ENCODE assay signal across 8 mouse cellular contexts in genomic region chr8:84104697-84105609, GRCm38 (mm10). TPM values are rescaled to one million over a fixed set of nuclear protein-coding genes. Genes with fewer than 3 reads are reported as not detected.
DNase-seq lines count a peak whose midpoint lies in the region; ATAC-seq and TF ChIP-seq lines count a peak whose summit lies in the region.

Gene Dcaf15, minus strand, starts transcription at chr8:84104768.

- peak within 1 kb of the TSS; percentile 82 for H3K4me2 ChIP-seq in embryonic facial prominence, embryonic 15.5 days (replicated peaks)
- peak within 1 kb of the TSS; percentile 74 for H3K4me2 ChIP-seq in limb, embryonic 14.5 days (replicated peaks; ENCODE audit: low read depth, low read length, severe bottlenecking)
- peak within 1 kb of the TSS; percentile 73 for H3K4me2 ChIP-seq in midbrain, postnatal 0 days (ENCODE audit: low read depth, low read length, poor library complexity, severe bottlenecking)

- H3K4me3 ChIP-seq in bone marrow, adult 2 months (replicated peaks; ENCODE audit: control insufficient read depth, low read depth, low read length), result peak within 1 kb of the TSS; percentile 76
- H3K4me3 ChIP-seq in embryonic facial prominence, embryonic 15.5 days (replicated peaks), result peak within 1 kb of the TSS; percentile 76
- peak within 1 kb of the TSS; percentile 68 for H3K4me3 ChIP-seq in limb, embryonic 14.5 days (replicated peaks; ENCODE audit: low read length)
- H3K4me3 ChIP-seq in midbrain, postnatal 0 days (ENCODE audit: low read depth, low read length), result peak within 1 kb of the TSS; percentile 60

- no peak for TF ChIP-seq CTCF in bone marrow, adult 2 months (IDR thresholded peaks at IDR 0.05; ENCODE audit: control insufficient read depth, insufficient read depth, low read length)
- TF ChIP-seq CTCF in midbrain, postnatal 0 days (IDR thresholded peaks at IDR 0.05), result no peak

- ATAC-seq in embryonic facial prominence, embryonic 15.5 days (ENCODE audit: insufficient number of reproducible peaks, low FRiP score, low TSS enrichment, low read depth), result peak; percentile 96
- peak; percentile 97 for ATAC-seq in limb, embryonic 14.5 days (ENCODE audit: low FRiP score, low read depth)
- ATAC-seq in midbrain, postnatal 0 days (ENCODE audit: low FRiP score), result peak; percentile 96

- H3K9me3 ChIP-seq in embryonic facial prominence, embryonic 15.5 days (replicated peaks), result no peaks in the 10 kb centered on the region
- H3K9me3 ChIP-seq in limb, embryonic 14.5 days (ENCODE audit: control insufficient read depth, low read length), result no peaks in the 10 kb centered on the region
- no peaks in the 10 kb centered on the region for H3K9me3 ChIP-seq in midbrain, postnatal 0 days (ENCODE audit: low read length)

- peak; percentile 53; the same call in 1 of the 2 replicates for TF ChIP-seq POLR2A in bone marrow, adult 2 months (IDR thresholded peaks at IDR 0.05; ENCODE audit: borderline replicate concordance, control insufficient read depth, low read depth, low read length)
- TF ChIP-seq POLR2A in limb, embryonic 14.5 days (IDR thresholded peaks at IDR 0.05; ENCODE audit: borderline replicate concordance, extremely low read depth, insufficient read depth, insufficient read length), result peak; percentile 76; the same call in 1 of the 2 replicates

- H3K36me3 ChIP-seq in embryonic facial prominence, embryonic 15.5 days, result peaks cover 17% of the 10 kb centered on the region
- H3K36me3 ChIP-seq in limb, embryonic 14.5 days (ENCODE audit: control insufficient read depth, insufficient read depth, low read length), result peaks cover 21% of the 10 kb centered on the region
- H3K36me3 ChIP-seq in midbrain, postnatal 0 days (ENCODE audit: insufficient read depth, low read length), result peaks cover 10% of the 10 kb centered on the region

- peak; percentile 100 for DNase-seq in 416B (ENCODE audit: low read depth)
- peak; percentile 98 for DNase-seq in heart, adult 8-10 months (ENCODE audit: low spot score)
- peak; percentile 99 for DNase-seq in kidney, adult 9 months
- DNase-seq in limb, embryonic 14.5 days (ENCODE audit: low spot score), result peak; percentile 100
- DNase-seq in midbrain, postnatal 0 days (ENCODE audit: low spot score), result peak; percentile 100
- DNase-seq in spleen, postnatal 14 days (ENCODE audit: low spot score in 2 of 2), result peak; percentile 96 to 97

- peak within 1 kb of the TSS; percentile 71 for H3K9ac ChIP-seq in embryonic facial prominence, embryonic 15.5 days
- peak within 1 kb of the TSS; percentile 82 for H3K9ac ChIP-seq in limb, embryonic 14.5 days (ENCODE audit: low read depth, low read length, severe bottlenecking)
- H3K9ac ChIP-seq in midbrain, postnatal 0 days (replicated peaks; ENCODE audit: low read length, poor library complexity, severe bottlenecking), result peak within 1 kb of the TSS; percentile 79

- H3K27me3 ChIP-seq in embryonic facial prominence, embryonic 15.5 days, result no peaks in the 10 kb centered on the region
- H3K27me3 ChIP-seq in limb, embryonic 14.5 days (ENCODE audit: control insufficient read depth, insufficient read depth, low read length), result no peaks in the 10 kb centered on the region
- no peaks in the 10 kb centered on the region for H3K27me3 ChIP-seq in midbrain, postnatal 0 days (ENCODE audit: insufficient read depth, low read length)

- WGBS in bone marrow, adult 2 months, result 11% methylated on average over 42 of the region's 42 CpGs
- WGBS in embryonic facial prominence, embryonic 15.5 days, result 7% methylated on average over 42 of the region's 42 CpGs
- 9% methylated on average over 35 of the region's 42 CpGs for WGBS in limb, embryonic 14.5 days
- WGBS in midbrain, postnatal 0 days, result 7% methylated on average over 38 of the region's 42 CpGs

- H3K27ac ChIP-seq in bone marrow, adult 2 months (ENCODE audit: control insufficient read depth, insufficient read depth, low read depth, low read length, poor library complexity), result peak within 1 kb of the TSS; percentile 3; the same call in 1 of the 2 replicates
- H3K27ac ChIP-seq in embryonic facial prominence, embryonic 15.5 days (replicated peaks), result peak within 1 kb of the TSS; percentile 86
- H3K27ac ChIP-seq in limb, embryonic 14.5 days (replicated peaks; ENCODE audit: low read depth, low read length), result peak within 1 kb of the TSS; percentile 90
- peak within 1 kb of the TSS; percentile 90 for H3K27ac ChIP-seq in midbrain, postnatal 0 days (ENCODE audit: low read depth, low read length)

- no peaks in the 10 kb centered on the region; the same call in 1 of the 2 replicates for H3K4me1 ChIP-seq in bone marrow, adult 2 months (ENCODE audit: control insufficient read depth, insufficient read depth, low read length)
- H3K4me1 ChIP-seq in embryonic facial prominence, embryonic 15.5 days, result peaks cover 31% of the 10 kb centered on the region
- peaks cover 11% of the 10 kb centered on the region for H3K4me1 ChIP-seq in limb, embryonic 14.5 days (ENCODE audit: control insufficient read depth, insufficient read depth, low read length)
- peaks cover 12% of the 10 kb centered on the region for H3K4me1 ChIP-seq in midbrain, postnatal 0 days (ENCODE audit: insufficient read depth, low read length)

RNA-seq across cellular contexts. Expression of gene Dcaf15, which starts in this region (rescaled TPM):
- 23.1 and 44.6 TPM in 2 replicates for polyA plus RNA-seq in bone marrow, adult 2 months (2011; ENCODE audit: insufficient read depth, insufficient read length, low replicate concordance, missing spikeins)
- polyA plus RNA-seq in embryonic facial prominence, embryonic 15.5 days (2015; fragmentation: Nextera tagmentation; extraction: Ambion mirVana), result 8.0 and 9.4 TPM in 2 replicates
- 1 to 10 TPM; 6.3 to 8.2 (median 8.0) TPM for total RNA-seq in heart, adult 8-10 months (2022)
- polyA plus RNA-seq in limb, embryonic 14.5 days (2012; rRNA removed), result 79.5 and 103 TPM in 2 replicates
- 8.7 and 11.5 TPM in 2 replicates for polyA plus RNA-seq in limb, embryonic 14.5 days (2014; fragmentation: Nextera tagmentation; extraction: Ambion mirVana)
- total RNA-seq in midbrain, postnatal 0 days (2014; rRNA removed), result 62.3 and 67.6 TPM in 2 replicates
- 21.7 and 23.3 TPM in 2 replicates for polyA plus RNA-seq in midbrain, postnatal 0 days (2015; fragmentation: Nextera tagmentation; extraction: Ambion mirVana)

Comparison
In these comparisons a context has a peak if more than half of its experiments do, and no peak if none do; other contexts are left out.
1. Peak in every context shown above with its lines: DNase-seq, ATAC-seq, H3K4me3 ChIP-seq and H3K27ac ChIP-seq.
2. H3K27ac ChIP-seq: peak in every context shown above with its lines; median percentile 90 in limb, embryonic 14.5 days; 90 in midbrain, postnatal 0 days; 86 in embryonic facial prominence, embryonic 15.5 days; 3 in bone marrow, adult 2 months.